ENCODE assay signal across 27 mouse cellular contexts in the genomic region with DNA sequence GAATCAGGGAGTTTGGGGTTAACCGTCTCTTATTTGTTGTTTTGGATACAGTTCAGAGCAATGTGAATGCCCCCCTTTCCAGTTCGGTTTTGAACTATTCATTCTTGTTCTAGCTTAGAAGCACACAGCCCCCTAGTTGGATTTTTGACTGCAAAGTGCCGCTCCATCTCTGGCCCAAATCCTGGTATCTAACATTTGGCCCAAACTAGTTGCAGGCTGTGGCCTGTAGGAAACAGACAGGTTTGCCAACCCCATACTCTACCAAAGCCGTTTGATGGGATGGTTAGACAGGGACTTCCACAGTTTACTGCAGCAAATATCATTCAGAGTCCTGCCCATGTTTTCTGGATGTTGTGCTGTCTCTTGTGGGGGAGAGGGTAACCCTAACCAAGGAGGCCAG. TPM values are rescaled to one million over a fixed set of nuclear protein-coding genes. Genes with fewer than 3 reads are reported as not detected.
A peak's percentile ranks its signal among the peaks of the same experiment; 100 is the strongest.
DNase-seq lines count a peak whose midpoint lies in the region; ATAC-seq and TF ChIP-seq lines count a peak whose summit lies in the region.
"Had no signal": no experiment of that assay in that cellular context is flagged by ENCODE, and none has a peak within 500 bp of the region (broad histone marks: within the 10 kb centered on the region; RNA-seq: fewer than 3 reads in every experiment).

No protein-coding gene starts in this region.

- TF ChIP-seq EP300 in liver, postnatal 0 days (IDR thresholded peaks at IDR 0.05; ENCODE audit: low read depth) = no peak

- no peaks in the 10 kb centered on the region for H3K36me3 ChIP-seq in forebrain, postnatal 0 days (ENCODE audit: insufficient read depth)
- no peaks in the 10 kb centered on the region for H3K36me3 ChIP-seq in forebrain, embryonic 10.5 days (replicated peaks)
- no peaks in the 10 kb centered on the region for H3K36me3 ChIP-seq in liver, postnatal 0 days (replicated peaks; ENCODE audit: insufficient read depth, low read length)
- H3K36me3 ChIP-seq in liver, embryonic 12.5 days = no peaks in the 10 kb centered on the region
- H3K36me3 ChIP-seq: embryonic facial prominence, embryonic 12.5 days; embryonic facial prominence, embryonic 15.5 days; heart, embryonic 12.5 days; heart, embryonic 15.5 days had no signal

- TF ChIP-seq CTCF in forebrain, postnatal 0 days (IDR thresholded peaks at IDR 0.05; ENCODE audit: low read depth) = no peak
- no peak for TF ChIP-seq CTCF in layer of hippocampus, adult 2 months (conservative IDR thresholded peaks at IDR 0.05)
- no peak for TF ChIP-seq CTCF in liver, postnatal 0 days (IDR thresholded peaks at IDR 0.05; ENCODE audit: low read depth)

- no peak overlapping the region for H3K4me2 ChIP-seq in forebrain, postnatal 0 days (ENCODE audit: low read depth)
- H3K4me2 ChIP-seq in liver, postnatal 0 days (ENCODE audit: low read depth, low read length) = peak overlapping the region; percentile 88
- no peak overlapping the region for H3K4me2 ChIP-seq in liver, embryonic 12.5 days

- no peaks in the 10 kb centered on the region for H3K9me3 ChIP-seq in forebrain, postnatal 0 days (ENCODE audit: low read length)
- no peaks in the 10 kb centered on the region for H3K9me3 ChIP-seq in forebrain, embryonic 10.5 days
- H3K9me3 ChIP-seq in liver, postnatal 0 days (ENCODE audit: low read length) = no peaks in the 10 kb centered on the region
- H3K9me3 ChIP-seq in liver, embryonic 12.5 days (replicated peaks) = no peaks in the 10 kb centered on the region
- H3K9me3 ChIP-seq: embryonic facial prominence, embryonic 12.5 days; embryonic facial prominence, embryonic 15.5 days; forebrain, embryonic 13.5 days; heart, embryonic 12.5 days; heart, embryonic 15.5 days had no signal

- H3K4me1 ChIP-seq in forebrain, postnatal 0 days (ENCODE audit: insufficient read depth) = no peaks in the 10 kb centered on the region
- H3K4me1 ChIP-seq in forebrain, embryonic 10.5 days = peaks cover 14% of the 10 kb centered on the region
- peaks cover 11% of the 10 kb centered on the region; the same call in 1 of the 2 replicates for H3K4me1 ChIP-seq in liver, postnatal 0 days (ENCODE audit: insufficient read depth)
- no peaks in the 10 kb centered on the region for H3K4me1 ChIP-seq in liver, embryonic 12.5 days

- 38% methylated on average over 4 of the region's 4 CpGs for WGBS in forebrain, postnatal 0 days
- 81% methylated on average over 4 of the region's 4 CpGs for WGBS in forebrain, embryonic 10.5 days
- WGBS in liver, postnatal 0 days (ENCODE audit: insufficient replicate concordance) = 77% methylated on average over 4 of the region's 4 CpGs
- WGBS in liver, embryonic 12.5 days (ENCODE audit: insufficient replicate concordance) = 59% methylated on average over 4 of the region's 4 CpGs

- 0 out of 2 replicates have a peak overlapping the region, but pooled peaks have one; percentile 3 for H3K27ac ChIP-seq in forebrain, postnatal 0 days (ENCODE audit: low read depth, low read length)
- no peak overlapping the region for H3K27ac ChIP-seq in forebrain, embryonic 10.5 days
- H3K27ac ChIP-seq in layer of hippocampus, adult 2 months = peak overlapping the region; percentile 77
- peak overlapping the region; percentile 79; the same call in 1 of the 2 replicates for H3K27ac ChIP-seq in liver, postnatal 0 days (ENCODE audit: low read depth)
- no peak overlapping the region for H3K27ac ChIP-seq in liver, embryonic 12.5 days
- H3K27ac ChIP-seq: embryonic facial prominence, embryonic 12.5 days; embryonic facial prominence, embryonic 15.5 days; forebrain, embryonic 13.5 days; gastrocnemius, adult 2 months; heart, embryonic 15.5 days; hindbrain, embryonic 14.5 days; hindbrain, postnatal 0 days had no signal

- no peak for DNase-seq in forebrain, postnatal 0 days
- DNase-seq in forebrain, embryonic 10.5 days (ENCODE audit: extremely low spot score, low spot score) = no peak
- DNase-seq in layer of hippocampus, adult 2 months (ENCODE audit: low spot score in 2 of 2) = no peak
- no peak for DNase-seq in layer of hippocampus, postnatal 25 days (ENCODE audit: extremely low spot score in 1 of 2, low spot score in 1 of 2)
- no peak for DNase-seq in liver, postnatal 0 days
- DNase-seq in embryo, embryonic 9.5 days (ENCODE audit: extremely low spot score) = no peak
- no peak for DNase-seq in right cerebral cortex, postnatal 10 days (ENCODE audit: low spot score in 2 of 2)
- DNase-seq: adrenal gland, adult 8-10 months; adrenal gland, postnatal 25 days; cerebellum, adult 11-12 months; cerebellum, adult 8-10 months; cerebellum, postnatal 36 days; gastrocnemius, adult 2 months; gastrocnemius, postnatal 14 days; heart, adult 18-20 months; heart, postnatal 10 days; heart, postnatal 4 days had no signal

- H3K4me3 ChIP-seq in forebrain, postnatal 0 days (ENCODE audit: low read depth, low read length) = no peak overlapping the region
- no peak overlapping the region for H3K4me3 ChIP-seq in forebrain, embryonic 10.5 days
- no peak overlapping the region for H3K4me3 ChIP-seq in layer of hippocampus, adult 2 months
- 0 out of 2 replicates have a peak overlapping the region, but pooled peaks have one; percentile 57 for H3K4me3 ChIP-seq in liver, postnatal 0 days (ENCODE audit: low read depth, low read length)
- no peak overlapping the region for H3K4me3 ChIP-seq in liver, embryonic 12.5 days
- H3K4me3 ChIP-seq: embryonic facial prominence, embryonic 12.5 days; erythroblast, embryonic 14.5 days; heart, embryonic 12.5 days had no signal

- ATAC-seq in forebrain, postnatal 0 days = no peak
- no peak for ATAC-seq in liver, postnatal 0 days
- ATAC-seq in liver, embryonic 12.5 days = no peak
- ATAC-seq: activated CD4-positive, CD25-positive, alpha-beta regulatory T cell, adult 4 months; hindbrain, postnatal 0 days had no signal

- no peak overlapping the region for H3K9ac ChIP-seq in forebrain, postnatal 0 days
- H3K9ac ChIP-seq in liver, postnatal 0 days (replicated peaks) = peak overlapping the region; percentile 8
- no peak overlapping the region for H3K9ac ChIP-seq in liver, embryonic 12.5 days
- H3K9ac ChIP-seq: embryonic facial prominence, embryonic 15.5 days; forebrain, embryonic 13.5 days; heart, embryonic 12.5 days; heart, embryonic 15.5 days had no signal

- no peaks in the 10 kb centered on the region for H3K27me3 ChIP-seq in forebrain, postnatal 0 days (ENCODE audit: insufficient read depth, low read length)
- H3K27me3 ChIP-seq in forebrain, embryonic 10.5 days (ENCODE audit: poor library complexity, severe bottlenecking) = peaks cover 53% of the 10 kb centered on the region
- H3K27me3 ChIP-seq in liver, postnatal 0 days (ENCODE audit: insufficient read depth, low read length) = no peaks in the 10 kb centered on the region
- peaks cover 37% of the 10 kb centered on the region for H3K27me3 ChIP-seq in liver, embryonic 12.5 days (replicated peaks)
- H3K27me3 ChIP-seq: embryonic facial prominence, embryonic 12.5 days had no signal

RNA-seq across cellular contexts. Expression of a gene that starts 1.1 kb away (rescaled TPM):
- 2.0 and 4.5 TPM in 2 replicates for total RNA-seq in forebrain, postnatal 0 days (2014; rRNA removed)
- polyA plus RNA-seq in forebrain, postnatal 0 days (2015; fragmentation: Nextera tagmentation; extraction: Ambion mirVana) = 4.3 and 5.6 TPM in 2 replicates
- polyA plus RNA-seq in forebrain, embryonic 10.5 days (2016; fragmentation: Nextera tagmentation; extraction: Ambion mirVana) = 0.26 and 0.27 TPM in 2 replicates
- 10 to 100 TPM; 11.7 to 11.8 TPM for total RNA-seq in layer of hippocampus, adult 2 months (2021)
- 1 to 10 TPM; 6.6 to 7.9 TPM for total RNA-seq in layer of hippocampus, postnatal 25 days (2021)
- polyA plus RNA-seq in liver, postnatal 0 days (2015; fragmentation: Nextera tagmentation; extraction: Ambion mirVana) = 6.4 and 7.9 TPM in 2 replicates
- polyA plus RNA-seq in liver, embryonic 12.5 days (2016; fragmentation: Nextera tagmentation; extraction: Ambion mirVana) = 0.62 and 0.73 TPM in 2 replicates
- polyA plus RNA-seq: activated CD4-positive, CD25-positive, alpha-beta regulatory T cell, adult 4 months; erythroblast, embryonic 14.5 days had no signal

Comparison
In these comparisons a context has a peak if more than half of its experiments do, and no peak if none do; other contexts are left out.
1. H3K27ac ChIP-seq: peak in forebrain, postnatal 0 days (single experiment), layer of hippocampus, adult 2 months (single experiment) and liver, postnatal 0 days (single experiment); none in forebrain, embryonic 10.5 days (single experiment) and liver, embryonic 12.5 days (single experiment).